Mouse (Mus musculus) cerebellum, postnatal 14 days (tissue): ENCODE data around the gene Pdcd4.

Experiments
- DNase-seq, 2 experiments: peaks; one replicate each; pipeline ENCODE4 v3.0.0; 2021; ENCODE audit warnings: mixed read lengths in 2 of 2

The Pdcd4 gene

GRCm38 (mm10) chr19:53892061-53892460 lies at the start of gene Pdcd4:
Pdcd4 (plus strand) TSS chr19:53892231.
- DNase-seq: no peak

GRCm38 (mm10) chr19:53843972-53844371 lies 48.1 kb upstream of the Pdcd4 start:
- DNase-seq: no peak

GRCm38 (mm10) chr19:53848272-53848995 lies 43.6 kb upstream of the Pdcd4 start:
- no peak for DNase-seq

- peak; percentile 87 to 92 for DNase-seq
Observed at GRCm38 (mm10) chr19:53850166-53850922, 41.7 kb upstream of the Pdcd4 start.

GRCm38 (mm10) chr19:53851352-53851751 lies 40.7 kb upstream of the Pdcd4 start:
- DNase-seq: peak; percentile 71 to 72

- peak; percentile 76 to 78 for DNase-seq
Observed at GRCm38 (mm10) chr19:53851826-53852698, 40.0 kb upstream of the Pdcd4 start.

GRCm38 (mm10) chr19:53852699-53853451 lies 39.2 kb upstream of the Pdcd4 start:
- peak; percentile 94 to 96 for DNase-seq

- no peak for DNase-seq
Observed at GRCm38 (mm10) chr19:53854978-53855377, 37.1 kb upstream of the Pdcd4 start.

GRCm38 (mm10) chr19:53855781-53856180 lies 36.2 kb upstream of the Pdcd4 start:
- no peak for DNase-seq

- no peak for DNase-seq
Observed at GRCm38 (mm10) chr19:53856794-53857193, 35.2 kb upstream of the Pdcd4 start.

- DNase-seq: no peak
Observed at GRCm38 (mm10) chr19:53857962-53858361, 34.1 kb upstream of the Pdcd4 start.

- no peak for DNase-seq
Observed at GRCm38 (mm10) chr19:53859149-53859548, 32.9 kb upstream of the Pdcd4 start.

GRCm38 (mm10) chr19:53859593-53859992 lies 32.4 kb upstream of the Pdcd4 start:
- no peak for DNase-seq

GRCm38 (mm10) chr19:53861346-53861745 lies 30.7 kb upstream of the Pdcd4 start:
- DNase-seq: no peak

GRCm38 (mm10) chr19:53862573-53863246 lies 29.3 kb upstream of the Pdcd4 start:
- DNase-seq: no peak

GRCm38 (mm10) chr19:53867238-53867637 lies 24.8 kb upstream of the Pdcd4 start:
- DNase-seq: no peak

- no peak for DNase-seq
Observed at GRCm38 (mm10) chr19:53868125-53868524, 23.9 kb upstream of the Pdcd4 start.

- no peak for DNase-seq
Observed at GRCm38 (mm10) chr19:53868796-53869195, 23.2 kb upstream of the Pdcd4 start.

GRCm38 (mm10) chr19:53869427-53870385 lies 22.3 kb upstream of the Pdcd4 start:
- DNase-seq: no peak

- no peak for DNase-seq
Observed at GRCm38 (mm10) chr19:53870568-53870967, 21.5 kb upstream of the Pdcd4 start.

GRCm38 (mm10) chr19:53871502-53871901 lies 20.5 kb upstream of the Pdcd4 start:
- no peak for DNase-seq
